Mouse (Mus musculus) cerebellum, adult 2 months (tissue): Measurements from ENCODE around the gene AC124502.3. TPM values are rescaled to one million over a fixed set of nuclear protein-coding genes. Genes with fewer than 3 reads are reported as not detected.

ENCODE experiments used
- DNase-seq, 2 experiments: peaks; one replicate each; pipeline ENCODE4 v3.0.0; 2021
- H3K27ac ChIP-seq: fragments of 200-500 bp; 2 replicates; pipeline ENCODE4 v1.5.1; 2012; ENCODE audit warnings: low read length, control low read depth, inconsistent platforms; ENCODE audit not compliant: insufficient read depth
- H3K27me3 ChIP-seq: fragments of 200-500 bp; 2 replicates; pipeline ENCODE4 v1.6.1; 2012; ENCODE audit warnings: inconsistent platforms, mild to moderate bottlenecking, low read length, moderate library complexity; ENCODE audit not compliant: control insufficient read depth, insufficient read depth
- H3K4me1 ChIP-seq: fragments of 200-500 bp; 2 replicates; pipeline ENCODE4 v1.6.1; 2011; ENCODE audit warnings: low read length; ENCODE audit not compliant: control insufficient read depth, insufficient read depth
- H3K4me3 ChIP-seq: fragments of 200-500 bp; replicated peaks from 2 replicates; pipeline ENCODE3; 2011; ENCODE audit warnings: mild to moderate bottlenecking, low read depth, low read length, control low read depth; ENCODE audit not compliant: insufficient read depth
- CTCF ChIP-seq: fragments of 200-500 bp; IDR thresholded peaks from 2 replicates; pipeline ENCODE4 v1.5.1; 2011; ENCODE audit warnings: low read depth, mild to moderate bottlenecking, control low read depth, low read length, moderate library complexity, borderline replicate concordance; ENCODE audit not compliant: insufficient read depth
- POLR2A ChIP-seq: fragments of 200-500 bp; IDR thresholded peaks from 2 replicates; pipeline ENCODE4 v1.6.1; 2011; ENCODE audit warnings: low read length, control low read depth, borderline replicate concordance; ENCODE audit not compliant: insufficient read depth
- WGBS: fragments of 180-500 bp; shearing (Covaris S2); methylation state at CpG from one replicate; pipeline ENCODE4 v1.1.7; 2018; 5-methylcytosine and 5-hydroxymethylcytosine counted together
- polyA plus RNA-seq: library from polyadenylated mRNA; depleted of rRNA; stranded (reverse); fragments of >200 nt; gene quantifications from 2 replicates; pipeline ENCODE4 v1.2.3, GENCODE M21; 2012; rRNA removed

AC124502.3 gene
- polyA plus RNA-seq, 1 experiment: 5.0 TPM

- peaks cover 22% of the 10 kb centered on the region for H3K4me1 ChIP-seq
- no peak for DNase-seq
- H3K27ac ChIP-seq: 0 out of 2 replicates have a peak overlapping the region, but pooled peaks have one; percentile 32
- 65% methylated on average over 12 of the region's 12 CpGs for WGBS
- no peaks in the 10 kb centered on the region for H3K27me3 ChIP-seq
- H3K4me3 ChIP-seq: peak overlapping the region; percentile 28
- TF ChIP-seq CTCF (no peak), POLR2A (no peak)
Measured at GRCm38 (mm10) chr19:5093481-5094242, 55.0 kb downstream of the AC124502.3 start.

GRCm38 (mm10) chr19:5094243-5094632 is 55.5 kb downstream of the AC124502.3 start:
- peak; percentile 92 to 96 for DNase-seq
- Histone ChIP-seq H3K4me3 (peak overlapping the region; percentile 52), H3K27me3 (no peaks in the 10 kb centered on the region), H3K27ac (peak overlapping the region; percentile 32; the same call in 1 of the 2 replicates), H3K4me1 (peaks cover 22% of the 10 kb centered on the region)
- WGBS: under 1% methylated on average over 21 of the region's 21 CpGs
- peak; percentile 78 for TF ChIP-seq CTCF
- no peak for TF ChIP-seq POLR2A

- WGBS: 22% methylated on average over 11 of the region's 11 CpGs
- Histone ChIP-seq H3K27me3 (no peaks in the 10 kb centered on the region), H3K4me3 (peak overlapping the region; percentile 52), H3K27ac (peak overlapping the region; percentile 6; the same call in 1 of the 2 replicates), H3K4me1 (peaks cover 22% of the 10 kb centered on the region)
- no peak for DNase-seq
- TF ChIP-seq CTCF: no peak
Measured at GRCm38 (mm10) chr19:5094746-5095417, 56.2 kb downstream of the AC124502.3 start.

GRCm38 (mm10) chr19:5095887-5096474 is 57.3 kb downstream of the AC124502.3 start:
- DNase-seq: no peak

GRCm38 (mm10) chr19:5097521-5098362 is 59.1 kb downstream of the AC124502.3 start:
- Histone ChIP-seq H3K27me3 (no peaks in the 10 kb centered on the region), H3K27ac (peak overlapping the region; percentile 35), H3K4me3 (peak overlapping the region; percentile 77), H3K4me1 (peaks cover 22% of the 10 kb centered on the region)
- DNase-seq: no peak
- TF ChIP-seq POLR2A (no peak), CTCF (no peak)
- WGBS: 3% methylated on average over 30 of the region's 31 CpGs

More at GRCm38 (mm10) chr19:5095887-5096474, 57.3 kb downstream of the AC124502.3 start:
- Histone ChIP-seq H3K27me3 (no peaks in the 10 kb centered on the region), H3K27ac (no peak overlapping the region), H3K4me3 (no peak overlapping the region), H3K4me1 (peaks cover 22% of the 10 kb centered on the region)
- WGBS: 9% methylated on average over 9 of the region's 9 CpGs
- no peak for TF ChIP-seq CTCF
- TF ChIP-seq POLR2A: no peak

- 0 out of 2 replicates have a peak, but pooled peaks have one; percentile 31 for TF ChIP-seq POLR2A
- no peak for TF ChIP-seq CTCF
- Histone ChIP-seq H3K27me3 (no peaks in the 10 kb centered on the region), H3K4me3 (peak within 1 kb of the TSS; percentile 77), H3K27ac (peak within 1 kb of the TSS; percentile 45), H3K4me1 (peaks cover 22% of the 10 kb centered on the region)
- 2% methylated on average over 44 of the region's 48 CpGs for WGBS
- DNase-seq: peak; percentile 76 to 78
Measured at GRCm38 (mm10) chr19:5098363-5099143, 59.9 kb downstream of the AC124502.3 start, which contains the start of gene Cnih2. TSS of gene Cnih2 (minus strand) at chr19:5098521.

Other genes with a start within 250 kb of the AC124502.3 start
- gene Rbm4, start 245.0 kb upstream of the AC124502.3 start, polyA plus RNA-seq: 77.5 and 86.1 TPM in 2 replicates
- 14.4 and 17.9 TPM in 2 replicates for gene Gm21992, start 227.3 kb upstream of the AC124502.3 start, polyA plus RNA-seq
- 27.4 and 32.1 TPM in 2 replicates for gene Rbm14, start 227.3 kb upstream of the AC124502.3 start, polyA plus RNA-seq
- gene Ccs, start 199.6 kb upstream of the AC124502.3 start, polyA plus RNA-seq: 49.5 and 52.7 TPM in 2 replicates
- 0.62 and 0.64 TPM in 2 replicates for gene Ccdc87, start 199.5 kb upstream of the AC124502.3 start, polyA plus RNA-seq
- 211 and 216 TPM in 2 replicates for gene Ctsf, start 183.8 kb upstream of the AC124502.3 start, polyA plus RNA-seq
- gene Actn3, start 161.0 kb upstream of the AC124502.3 start, polyA plus RNA-seq: 1.7 and 2.0 TPM in 2 replicates
- gene Zdhhc24, start 160.2 kb upstream of the AC124502.3 start, polyA plus RNA-seq: 36.2 and 37.0 TPM in 2 replicates
- 17.6 and 19.2 TPM in 2 replicates for gene Bbs1, start 132.3 kb upstream of the AC124502.3 start, polyA plus RNA-seq
- gene Dpp3, start 110.6 kb upstream of the AC124502.3 start, polyA plus RNA-seq: 61.0 and 61.2 TPM in 2 replicates
- 22.5 and 22.6 TPM in 2 replicates for gene Peli3, start 95.8 kb upstream of the AC124502.3 start, polyA plus RNA-seq
- gene Mrpl11, start 76.7 kb upstream of the AC124502.3 start, polyA plus RNA-seq: 68.5 and 74.2 TPM in 2 replicates
- 2.5 and 2.9 TPM in 2 replicates for gene Npas4, start 48.6 kb upstream of the AC124502.3 start, polyA plus RNA-seq
- gene Slc29a2, start 15.0 kb upstream of the AC124502.3 start, polyA plus RNA-seq: 23.8 and 24.0 TPM in 2 replicates
- gene B4gat1, start 65 bp upstream of the AC124502.3 start, polyA plus RNA-seq: 104 and 108 TPM in 2 replicates
- gene Brms1, start 2.5 kb downstream of the AC124502.3 start, polyA plus RNA-seq: 17.6 and 20.8 TPM in 2 replicates
- 2.8 and 3.7 TPM in 2 replicates for gene Rin1, start 11.6 kb downstream of the AC124502.3 start, polyA plus RNA-seq
- 4.5 and 4.9 TPM in 2 replicates for gene Cd248, start 29.2 kb downstream of the AC124502.3 start, polyA plus RNA-seq
- 84.0 and 102 TPM in 2 replicates for gene Tmem151a, start 46.6 kb downstream of the AC124502.3 start, polyA plus RNA-seq
- 98.4 and 103 TPM in 2 replicates for gene Yif1a, start 49.6 kb downstream of the AC124502.3 start, polyA plus RNA-seq
- gene Cnih2, start 59.6 kb downstream of the AC124502.3 start, polyA plus RNA-seq: 89.3 and 90.3 TPM in 2 replicates
- gene Rab1b, start 68.2 kb downstream of the AC124502.3 start, polyA plus RNA-seq: 191 and 195 TPM in 2 replicates
- 318 and 338 TPM in 2 replicates for gene Klc2, start 79.7 kb downstream of the AC124502.3 start, polyA plus RNA-seq
- gene Pacs1, start 234.2 kb downstream of the AC124502.3 start, polyA plus RNA-seq: 26.7 and 28.0 TPM in 2 replicates